Mouse (Mus musculus): ENCODE data around the gene Prkab1. TPM values are rescaled to one million over a fixed set of nuclear protein-coding genes. Genes with fewer than 3 reads are reported as not detected.

Gene Prkab1
- 10 to 100 TPM; 48.7 to 59.5 TPM for total RNA-seq (2021)
- long read RNA-seq, experiment 1, transcript Prkab1-201 (7 exons, 2,089 nt): major isoform, 31 of 67 reads
- long read RNA-seq, experiment 1, transcript Prkab1-202 (8 exons, 2,026 nt): minor isoform, 22 of 67 reads
- long read RNA-seq, experiment 1, partial matches to known transcripts: 6 of 67 reads
- long read RNA-seq, experiment 1, other reads (novel, unspliced or antisense): 6 of 67 reads
- long read RNA-seq, experiment 2, transcript Prkab1-202 (8 exons, 2,026 nt): major isoform, 17 of 35 reads
- long read RNA-seq, experiment 2, transcript Prkab1-201 (7 exons, 2,089 nt): minor isoform, 11 of 35 reads
- long read RNA-seq, experiment 2, partial matches to known transcripts: 4 of 35 reads
- long read RNA-seq, experiment 2, other reads (novel, unspliced or antisense): 2 of 35 reads

DNA sequence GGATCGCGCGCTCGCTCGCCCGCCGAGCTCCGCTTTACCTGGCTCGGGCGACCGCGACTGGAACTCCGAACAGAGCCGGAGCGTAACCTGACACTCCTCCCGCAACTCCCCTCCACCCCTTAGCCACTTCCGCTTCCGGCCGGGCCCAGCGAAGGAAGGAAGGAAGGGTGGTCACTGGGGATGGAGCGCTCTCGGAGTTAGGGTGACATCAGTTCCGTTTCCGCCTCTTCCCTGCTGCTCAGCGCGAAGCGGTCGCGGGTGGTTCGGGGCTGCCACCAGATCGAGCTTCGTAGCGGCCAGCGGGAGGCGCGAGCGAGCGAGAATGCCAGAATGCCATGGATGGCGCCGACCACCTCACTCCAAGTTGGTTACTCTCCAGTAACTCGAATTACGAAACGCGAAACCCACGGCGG is at the start of gene Prkab1:
Prkab1 (minus strand) TSS at position 182 of the 413 bp plus-strand sequence.
- peak; percentile 94 to 97 for DNase-seq

DNA sequence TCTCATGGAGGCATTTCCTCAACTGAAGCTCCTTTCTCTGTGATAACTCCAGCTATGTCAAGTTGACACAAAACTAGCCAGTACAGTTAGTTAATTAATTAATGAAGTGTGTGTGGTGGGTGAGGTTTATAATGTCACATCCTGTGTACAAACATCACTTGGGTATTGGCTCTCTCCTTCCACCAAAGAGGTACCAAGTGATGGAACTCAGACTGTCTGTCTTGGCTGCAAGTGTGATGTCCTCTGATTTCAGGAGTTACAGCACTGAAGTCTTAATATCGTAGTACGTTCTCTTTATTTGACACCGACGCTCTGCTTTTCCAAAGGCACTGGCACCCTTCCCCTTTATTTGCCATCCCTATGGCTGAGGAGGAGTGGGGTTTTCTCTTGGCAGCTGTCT is 45.3 kb upstream of the Prkab1 start:
- DNase-seq: no peak

DNA sequence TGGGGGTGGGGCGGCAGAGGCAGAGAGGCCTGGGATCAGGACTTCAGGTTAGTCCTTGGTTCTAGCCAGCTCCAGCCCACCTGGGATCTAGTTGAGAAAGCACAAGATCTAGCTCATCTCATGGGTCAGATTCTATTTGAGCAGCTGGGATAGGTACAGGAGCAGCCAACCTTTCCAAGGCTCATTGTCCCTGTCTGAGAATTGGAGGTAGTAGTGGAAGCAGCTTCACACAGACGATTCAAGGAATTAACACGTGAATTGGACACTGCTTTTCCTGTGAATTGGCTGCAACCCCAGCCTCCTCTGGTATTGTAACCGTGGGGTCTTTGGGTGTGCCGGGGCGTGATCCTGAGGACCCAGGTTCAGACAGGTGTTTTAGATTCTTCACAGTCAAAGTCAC is 28.5 kb upstream of the Prkab1 start:
- DNase-seq: no peak

DNA sequence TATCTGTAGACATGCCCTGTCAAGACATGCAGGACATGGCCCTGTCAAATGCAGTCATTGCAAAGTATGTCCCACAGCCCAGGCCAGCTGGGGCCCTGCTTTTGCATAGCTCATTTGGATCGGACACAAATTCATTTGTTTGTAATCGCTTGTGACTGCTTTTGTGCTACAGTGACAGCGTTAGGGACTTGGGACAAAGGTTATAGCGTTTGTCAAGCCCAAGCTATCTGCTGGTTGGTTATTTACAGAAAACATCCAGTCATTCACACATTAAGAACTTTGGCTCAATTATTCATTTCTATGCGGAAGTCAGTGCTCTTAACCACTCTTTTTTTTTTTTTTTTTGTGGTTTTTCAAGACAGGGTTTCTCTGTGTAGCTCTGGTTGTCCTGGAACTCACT is 27.9 kb upstream of the Prkab1 start:
- no peak for DNase-seq

DNA sequence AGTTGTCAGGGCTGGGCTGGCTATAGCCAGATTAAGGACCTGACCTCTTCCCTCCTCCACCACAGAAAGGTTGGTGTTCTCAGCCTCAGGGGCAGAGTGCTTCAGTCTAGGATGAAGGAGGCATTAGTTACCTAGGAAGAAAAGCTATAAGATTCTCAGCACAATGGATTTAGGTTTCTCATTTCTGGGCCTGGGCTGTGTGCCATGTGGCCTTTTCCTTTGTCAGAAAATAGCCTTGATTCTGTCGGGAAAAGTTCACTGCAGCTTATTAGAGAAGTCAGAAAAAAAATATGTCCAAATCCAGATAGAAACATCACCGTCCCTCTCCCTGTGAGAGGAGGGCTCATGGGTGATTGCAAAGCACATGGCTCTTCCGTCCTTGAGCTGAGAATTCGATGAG is 25.5 kb upstream of the Prkab1 start:
- no peak for DNase-seq

DNA sequence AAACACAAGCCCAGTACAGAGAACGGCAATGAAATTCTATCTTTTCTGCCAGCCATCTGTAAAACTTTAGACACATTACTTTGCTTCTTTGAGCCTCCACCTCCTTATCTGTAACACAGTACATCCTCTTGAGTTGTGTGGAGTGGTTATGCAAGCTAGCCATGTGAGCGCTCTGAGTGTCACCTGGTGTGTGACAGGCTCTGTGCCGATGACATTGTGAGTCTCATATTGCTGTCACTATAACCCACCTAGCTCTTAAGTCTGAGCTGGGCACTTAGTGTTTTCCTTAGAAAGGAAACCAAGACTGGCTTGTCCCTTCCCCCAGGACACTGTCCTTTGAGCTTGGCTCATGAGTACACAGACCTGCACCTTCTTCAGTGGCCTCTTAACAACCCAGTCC is 24.0 kb upstream of the Prkab1 start:
- DNase-seq: no peak

DNA sequence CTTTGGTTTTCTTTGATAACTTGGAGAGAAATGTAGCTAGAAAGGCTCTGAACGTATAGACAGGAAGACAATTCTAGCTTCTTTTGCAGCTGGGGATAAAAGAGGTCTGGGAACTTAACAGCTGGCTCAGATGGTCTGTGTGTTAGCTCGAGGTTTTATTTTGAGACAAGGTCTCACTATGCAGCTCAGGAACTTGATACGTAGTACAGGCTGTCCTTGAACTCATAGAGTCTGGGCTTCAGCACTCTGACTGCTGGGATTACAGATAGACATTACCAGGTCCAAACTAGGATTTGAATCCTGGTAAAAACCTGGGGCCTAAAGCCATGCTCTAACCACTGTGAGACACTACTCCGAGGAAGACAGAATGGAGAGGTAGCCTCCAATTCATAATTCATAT is 21.9 kb upstream of the Prkab1 start:
- DNase-seq: no peak

DNA sequence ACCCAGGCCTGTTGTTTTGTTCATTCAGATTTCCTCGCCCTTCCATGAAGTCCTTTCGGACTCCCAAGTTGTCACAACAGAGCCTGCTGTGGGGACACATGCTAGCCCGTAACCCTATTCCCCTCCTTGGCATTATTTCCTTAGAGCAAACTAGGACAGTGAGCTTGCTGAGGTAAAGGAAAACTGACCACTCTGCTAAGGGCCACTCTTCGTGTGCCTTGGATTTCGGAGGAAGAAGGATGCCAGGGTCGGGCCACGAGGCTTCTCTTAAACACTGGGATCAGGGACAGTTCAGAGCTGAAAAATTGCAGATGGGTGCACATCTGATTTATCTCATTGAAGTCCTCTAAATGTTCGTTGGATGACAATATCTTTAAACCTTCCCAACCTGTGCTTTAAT is 21.3 kb upstream of the Prkab1 start:
- DNase-seq: no peak

DNA sequence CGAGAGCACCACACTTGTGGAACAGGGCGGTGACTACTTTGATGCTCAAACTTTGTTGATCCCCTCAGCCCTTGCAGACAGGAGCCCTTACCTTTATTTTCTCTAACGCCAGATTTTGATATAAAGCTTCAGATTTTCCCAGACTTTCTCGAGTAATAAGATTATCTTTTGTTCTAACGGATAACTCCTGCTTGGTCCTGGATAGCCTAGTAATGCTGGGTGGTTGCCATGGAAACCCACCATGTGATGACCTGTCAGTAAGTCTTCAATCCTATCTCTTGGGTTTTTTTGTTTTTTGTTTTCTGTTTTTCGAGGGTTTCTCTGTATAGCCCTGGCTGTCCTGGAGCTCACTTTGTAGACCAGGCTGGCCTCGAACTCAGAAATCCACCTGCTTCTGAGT is 17.9 kb upstream of the Prkab1 start:
- DNase-seq: no peak

DNA sequence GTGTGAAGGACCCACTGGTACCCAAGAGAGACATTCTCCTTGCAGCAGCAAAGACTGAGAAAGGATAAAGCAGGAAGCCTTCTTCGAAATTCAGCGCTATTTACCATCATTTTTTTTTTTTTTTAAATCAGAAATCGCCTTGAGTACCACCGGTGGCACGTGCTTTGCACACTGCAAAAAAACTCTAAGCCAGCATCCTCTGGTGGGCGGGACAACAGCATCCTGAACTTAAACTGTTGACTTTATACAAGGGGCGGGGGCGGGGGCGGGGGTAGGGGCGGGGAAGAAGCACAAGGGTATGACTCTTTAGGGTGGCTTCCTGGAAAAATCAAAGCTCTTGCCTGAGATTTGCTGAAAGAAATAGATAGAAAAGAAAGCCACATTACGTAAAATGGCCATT is 15.4 kb upstream of the Prkab1 start:
- no peak for DNase-seq

DNA sequence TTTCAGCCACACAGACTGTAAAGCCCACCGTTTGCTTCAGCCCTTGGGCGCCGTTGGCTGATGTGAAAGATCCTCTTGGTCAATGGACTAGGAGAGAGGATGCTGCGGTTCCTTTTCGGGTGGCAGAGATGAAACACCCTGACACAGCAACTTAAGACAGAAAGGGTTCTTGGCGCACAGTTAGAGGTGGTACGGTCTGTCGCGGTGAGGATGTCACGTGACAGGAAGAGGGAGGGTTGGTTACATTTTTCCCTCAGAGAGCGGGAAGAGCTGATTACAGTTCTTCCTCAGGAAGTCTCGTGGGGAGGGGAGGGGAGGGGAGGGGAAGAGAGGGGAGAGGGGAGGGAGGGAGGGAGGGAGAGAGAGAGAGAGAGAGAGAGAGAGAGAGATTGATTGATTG is 13.4 kb upstream of the Prkab1 start:
- no peak for DNase-seq

DNA sequence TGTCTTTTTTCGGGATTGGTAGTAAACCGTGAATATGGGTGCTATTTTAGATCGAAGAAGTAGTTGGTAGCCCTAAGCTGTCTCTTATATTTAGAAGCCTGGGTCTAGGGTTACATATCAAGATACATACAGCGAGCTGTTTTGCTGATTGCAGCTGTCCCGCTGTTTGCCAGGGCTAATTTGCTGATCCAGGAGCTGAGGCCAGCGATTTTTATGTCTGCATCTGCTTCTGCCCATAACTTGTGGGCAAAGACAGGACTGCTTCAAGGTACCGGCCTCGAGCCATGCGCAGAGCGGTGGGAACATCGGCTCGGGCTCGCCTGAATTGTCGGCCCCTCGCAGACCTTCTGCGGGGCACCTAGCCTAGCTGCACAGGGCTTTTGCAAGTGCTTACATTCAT is 12.2 kb upstream of the Prkab1 start:
- no peak for DNase-seq

DNA sequence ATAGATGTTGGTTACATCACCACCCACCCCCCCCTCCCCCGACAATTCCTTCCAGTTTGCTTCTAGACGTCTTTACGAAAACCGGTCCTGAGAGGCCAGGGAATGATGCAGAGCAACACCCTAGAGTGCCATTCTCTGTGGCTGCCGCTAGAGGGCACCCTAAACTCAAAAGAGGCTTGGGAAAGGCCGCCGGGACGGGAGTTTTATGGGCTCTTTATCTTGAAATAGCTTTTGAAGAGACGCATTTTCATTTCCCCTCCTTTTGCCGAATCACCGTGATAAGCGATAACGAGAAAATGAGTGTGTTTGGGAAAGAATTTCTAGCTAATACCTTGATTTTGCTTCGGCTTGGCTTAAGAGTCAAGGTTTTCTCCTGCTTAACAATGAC is 6.9 kb upstream of the Prkab1 start:
- DNase-seq: peak; percentile 62 to 78

DNA sequence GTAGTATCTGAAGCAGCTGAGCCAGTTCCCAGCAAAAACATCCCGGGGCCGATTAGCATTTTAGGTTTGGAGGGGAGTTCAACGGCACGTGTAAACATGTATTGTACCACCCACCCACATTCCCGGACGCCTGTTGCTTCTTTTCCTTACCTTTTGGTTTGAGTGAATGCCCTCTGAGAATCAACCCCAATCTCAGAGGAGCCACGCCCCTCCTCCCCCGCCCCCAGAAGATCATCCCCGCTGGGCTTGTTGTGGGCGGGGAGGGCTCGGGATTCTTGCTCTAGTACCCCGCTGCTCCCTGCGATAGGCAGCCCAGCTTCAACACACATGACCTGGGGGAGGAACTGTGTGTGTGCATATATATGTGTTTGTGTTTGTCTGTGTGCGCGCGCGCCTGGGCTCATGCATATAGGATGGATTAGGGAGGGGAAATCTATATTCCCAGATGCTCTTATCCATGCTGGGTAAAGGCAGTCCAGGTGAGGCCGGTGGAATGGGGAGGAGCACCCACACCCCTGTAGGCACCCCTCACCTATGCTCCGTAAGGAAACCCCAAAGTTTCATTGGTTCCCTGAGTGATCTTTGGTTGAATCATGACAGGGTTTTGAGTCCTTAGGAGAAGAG is 6.4 kb upstream of the Prkab1 start:
- no peak for DNase-seq

DNA sequence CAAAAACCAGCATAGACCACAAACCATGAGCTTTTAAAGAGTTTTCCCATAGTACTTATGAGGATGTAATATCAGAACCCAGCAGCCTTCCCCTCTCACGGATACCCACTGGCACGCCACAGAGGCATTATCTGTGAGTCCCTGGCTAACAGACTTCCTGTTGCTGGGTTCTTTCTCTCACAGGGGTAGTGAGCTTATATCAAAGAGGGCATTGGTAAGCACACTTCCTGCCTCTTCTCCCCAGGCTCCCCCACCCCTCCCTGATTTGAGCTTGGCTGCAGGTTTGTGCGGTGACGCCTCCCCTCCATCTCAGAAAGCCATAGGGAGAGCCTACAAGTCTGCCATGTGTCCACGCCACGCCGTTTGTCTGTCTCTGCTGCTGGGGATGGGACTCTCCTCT is 4.8 kb upstream of the Prkab1 start:
- no peak for DNase-seq

DNA sequence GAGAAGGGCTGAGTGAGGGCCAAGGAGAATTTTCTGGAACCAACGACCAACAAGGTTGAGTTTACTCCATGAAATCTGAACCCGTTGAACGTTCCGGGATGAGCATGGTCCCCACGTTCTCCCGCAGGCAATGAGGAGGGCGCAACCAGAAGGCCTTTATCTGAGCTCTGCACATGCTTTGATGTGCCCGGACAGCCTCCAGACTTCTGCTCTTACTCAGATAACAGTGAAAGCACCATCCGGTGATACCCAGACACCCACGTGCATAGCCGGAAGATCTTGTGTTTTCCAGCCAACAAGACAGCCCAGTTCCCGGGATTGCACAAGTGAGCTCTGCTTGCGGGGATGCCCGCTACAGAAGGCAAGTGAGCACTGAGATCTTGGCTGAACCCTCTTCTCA is 2.3 kb upstream of the Prkab1 start:
- DNase-seq: no peak

DNA sequence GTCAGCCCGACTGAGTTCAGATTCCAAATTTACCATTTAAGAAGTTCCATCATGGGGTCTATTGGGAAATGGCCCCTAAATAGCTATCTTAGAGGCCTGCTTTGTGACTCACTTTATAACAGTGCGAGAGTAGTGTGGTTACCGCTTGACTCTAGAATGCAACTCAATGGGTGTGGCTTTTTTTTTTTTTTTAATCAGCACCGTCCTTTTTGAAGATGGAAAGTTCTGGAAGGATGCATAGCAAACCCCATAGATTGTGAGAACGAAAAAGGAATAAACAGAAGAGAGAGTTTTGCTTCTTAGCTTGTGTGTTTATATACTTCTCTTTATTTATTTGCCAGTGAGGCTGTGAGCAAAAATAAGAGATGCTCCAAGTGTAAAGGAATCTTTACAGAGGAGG is 1.8 kb upstream of the Prkab1 start:
- no peak for DNase-seq

DNA sequence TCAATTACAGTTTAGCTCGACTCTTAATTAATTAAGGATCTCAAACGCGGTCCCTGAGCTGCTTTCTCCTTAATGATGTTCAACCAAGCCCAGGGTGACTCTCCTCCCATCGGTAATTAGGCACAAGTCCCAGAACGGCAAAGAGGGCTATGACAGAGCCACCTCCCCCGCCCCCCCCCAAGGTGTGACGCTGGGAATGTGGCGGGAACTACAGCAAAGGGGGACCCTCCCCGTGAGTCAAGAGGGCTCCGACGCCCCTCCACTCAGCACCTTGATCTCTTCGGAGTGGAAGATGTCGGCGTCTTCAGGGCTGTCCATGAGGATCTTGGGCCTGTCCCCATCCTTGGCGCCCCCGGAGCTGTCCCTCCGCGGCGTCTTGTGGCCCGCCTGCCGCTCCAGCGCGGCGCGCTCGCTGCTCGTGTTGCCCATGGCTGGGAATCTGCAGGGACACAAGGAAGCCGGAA is 455 bp downstream of the Prkab1 start:
- no peak for DNase-seq

DNA sequence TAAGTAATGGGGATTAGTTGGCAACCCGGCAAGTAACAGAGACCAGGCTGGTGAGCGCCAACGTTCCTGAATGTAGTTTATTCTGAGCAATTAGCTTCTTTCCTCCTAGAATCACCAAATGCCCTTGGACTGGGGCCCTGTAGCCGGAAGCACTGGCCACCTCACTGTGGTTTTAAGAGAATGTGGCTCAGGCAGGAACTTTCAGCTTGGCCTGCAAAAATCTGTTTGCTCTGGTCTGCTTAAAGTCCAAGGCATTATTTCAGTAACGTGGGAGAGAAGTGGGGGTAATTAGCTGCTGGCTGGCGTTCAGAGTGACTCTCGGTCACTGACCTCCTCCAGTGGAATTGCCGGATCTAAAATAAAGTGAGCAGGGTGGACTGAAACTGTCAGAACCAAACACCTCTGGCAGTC is 1.1 kb downstream of the Prkab1 start:
- DNase-seq: peak in 1 of 2 experiments; percentile 30

DNA sequence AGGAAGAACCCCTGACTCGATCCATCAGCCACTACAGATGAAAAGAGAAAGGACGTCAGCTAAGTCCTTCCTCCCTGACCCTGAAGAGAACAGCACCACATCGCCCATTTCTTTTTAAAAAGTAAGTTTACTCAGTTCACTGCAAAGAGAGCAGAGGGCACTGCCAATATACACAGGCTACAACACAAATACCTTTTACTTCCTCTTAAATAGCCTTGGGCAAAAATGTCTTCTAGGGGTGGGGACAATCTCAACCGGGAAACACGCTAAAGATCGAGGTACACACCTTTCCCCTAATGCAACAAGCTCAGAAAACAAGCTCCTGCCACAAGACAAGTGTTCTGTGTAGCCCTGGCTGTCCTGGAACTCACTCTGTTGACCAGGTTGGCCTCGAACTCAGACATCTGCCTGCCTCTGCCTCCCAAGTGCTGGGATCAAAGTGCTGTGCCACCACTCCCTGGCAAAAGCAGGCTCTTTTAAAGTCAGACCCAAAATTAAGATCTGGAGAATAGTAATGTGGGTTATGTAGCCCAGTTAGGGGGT is 1.6 kb downstream of the Prkab1 start:
- no peak for DNase-seq

DNA sequence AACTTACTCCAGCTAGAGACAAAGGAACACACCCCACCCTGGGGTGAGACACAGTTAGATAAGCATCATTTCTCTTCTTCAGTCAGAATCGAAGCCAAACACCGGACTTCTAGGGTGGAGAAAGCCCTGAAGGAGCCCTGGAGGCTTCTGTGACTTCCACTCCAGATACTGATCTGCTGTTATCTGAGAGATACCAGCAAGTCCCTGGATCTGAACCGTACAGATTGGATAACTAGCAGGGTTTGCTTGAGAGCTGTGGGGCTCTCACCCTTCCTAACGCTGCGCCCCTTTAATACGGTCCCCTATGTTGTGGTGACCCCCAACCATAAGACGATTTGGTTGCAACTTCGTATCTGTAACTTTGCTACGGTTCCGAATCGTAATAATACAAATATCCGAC is 2.2 kb downstream of the Prkab1 start:
- DNase-seq: no peak

DNA sequence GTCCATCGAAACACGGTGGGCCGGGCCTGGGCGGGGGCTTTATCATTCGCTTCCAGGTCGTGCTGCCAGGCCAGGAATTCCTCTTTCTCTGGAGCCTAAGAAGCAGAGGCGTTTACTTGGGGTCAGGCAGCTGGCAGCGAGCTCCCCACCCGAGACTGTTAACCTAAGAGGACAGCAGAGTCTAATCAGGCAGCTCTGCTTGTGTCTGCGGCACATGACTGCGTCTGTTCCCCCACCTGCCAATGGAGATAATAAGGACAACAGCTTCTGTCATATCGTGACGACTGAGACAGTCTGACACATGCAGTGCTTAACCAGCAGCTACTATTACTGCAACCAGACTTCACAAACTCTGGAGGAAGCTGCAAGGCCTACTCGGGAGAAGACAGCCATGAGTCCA is 2.8 kb downstream of the Prkab1 start:
- DNase-seq: peak; percentile 47 to 58

DNA sequence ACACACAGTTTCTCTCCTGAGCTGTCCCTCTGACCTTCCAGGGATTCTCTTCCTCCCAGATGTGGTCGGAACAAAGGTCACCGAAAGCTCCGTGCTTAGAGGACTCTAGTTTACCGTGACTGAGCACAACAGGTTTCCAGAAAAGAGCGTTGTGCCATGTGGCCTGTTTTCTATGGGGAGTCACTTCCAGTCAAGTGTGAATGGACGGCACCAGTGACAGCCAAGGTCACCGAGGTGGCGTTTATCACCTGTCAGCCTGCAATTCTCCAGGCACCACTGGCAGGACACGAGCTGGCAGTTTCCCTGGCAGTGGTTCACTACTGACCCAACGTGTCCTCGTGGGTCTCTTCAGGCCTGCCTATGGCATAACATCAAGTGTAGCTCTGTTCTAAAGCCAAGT is 4.9 kb downstream of the Prkab1 start:
- DNase-seq: peak; percentile 76 to 88

DNA sequence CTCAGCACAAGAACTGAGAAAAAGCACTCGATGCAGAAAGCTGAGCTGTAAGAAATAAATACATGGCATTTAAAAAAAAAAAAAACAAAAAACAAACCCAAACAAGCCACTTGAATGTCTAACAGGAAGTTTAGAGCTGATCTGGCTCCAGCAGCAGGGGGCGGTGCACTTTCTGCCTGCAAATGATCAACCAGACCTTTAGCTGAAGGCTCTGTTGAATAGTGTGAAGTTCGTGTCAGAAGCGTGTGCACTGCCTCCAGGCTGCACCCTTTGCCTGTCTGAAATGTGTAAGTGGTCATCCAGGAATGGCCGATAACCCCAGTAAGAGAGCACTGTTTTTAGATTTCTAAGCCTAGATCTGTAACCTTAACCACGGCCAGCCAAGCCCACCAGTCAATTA is 5.5 kb downstream of the Prkab1 start:
- DNase-seq: no peak
